Mouse (Mus musculus): Measurements from ENCODE around the gene Iqcg. TPM values are rescaled to one million over a fixed set of nuclear protein-coding genes. Genes with fewer than 3 reads are reported as not detected.

Iqcg gene
- polyA plus RNA-seq, 1 experiment from 2014 or later: 3.1 TPM

GRCm38 (mm10) chr16:33015986-33016385 is 40.0 kb downstream of the Iqcg start:
- WGBS: 93% methylated on average over 2 of the region's 2 CpGs
- ATAC-seq (ENCODE audit: insufficient number of reproducible peaks, insufficient read depth, low FRiP score, low TSS enrichment): no peak
- no peak overlapping the region for H3K4me2 ChIP-seq (replicated peaks)
- no peak overlapping the region for H3K27ac ChIP-seq
- H3K4me3 ChIP-seq: no peak overlapping the region
- H3K36me3 ChIP-seq: peaks cover 38% of the 10 kb centered on the region
- H3K27me3 ChIP-seq: no peaks in the 10 kb centered on the region
- H3K4me1 ChIP-seq: no peaks in the 10 kb centered on the region
- H3K9me3 ChIP-seq: no peaks in the 10 kb centered on the region
- no peak overlapping the region for H3K9ac ChIP-seq

- H3K9ac ChIP-seq: no peak overlapping the region
- no peaks in the 10 kb centered on the region for H3K9me3 ChIP-seq
- no peak overlapping the region for H3K4me3 ChIP-seq
- ATAC-seq (ENCODE audit: insufficient number of reproducible peaks, insufficient read depth, low FRiP score, low TSS enrichment): no peak
- peaks cover 42% of the 10 kb centered on the region for H3K36me3 ChIP-seq
- 97% methylated on average over 3 of the region's 3 CpGs for WGBS
- no peaks in the 10 kb centered on the region for H3K27me3 ChIP-seq
- H3K27ac ChIP-seq: no peak overlapping the region
- H3K4me2 ChIP-seq (replicated peaks): no peak overlapping the region
- H3K4me1 ChIP-seq: no peaks in the 10 kb centered on the region
Measured at GRCm38 (mm10) chr16:33015396-33015907, 40.6 kb downstream of the Iqcg start.

- Histone ChIP-seq H3K27me3 (no peaks in the 10 kb centered on the region), H3K4me1 (no peaks in the 10 kb centered on the region), H3K27ac (no peak overlapping the region), H3K36me3 (peaks cover 46% of the 10 kb centered on the region), H3K9ac (no peak overlapping the region), H3K4me3 (no peak overlapping the region), H3K9me3 (no peaks in the 10 kb centered on the region), H3K4me2 (replicated peaks) (no peak overlapping the region)
- WGBS: 97% methylated on average over 1 of the region's 1 CpGs
- ATAC-seq (ENCODE audit: insufficient number of reproducible peaks, insufficient read depth, low FRiP score, low TSS enrichment): no peak
Measured at GRCm38 (mm10) chr16:33014921-33015320, 41.1 kb downstream of the Iqcg start.

- Histone ChIP-seq H3K4me3 (no peak overlapping the region), H3K27ac (no peak overlapping the region), H3K27me3 (no peaks in the 10 kb centered on the region), H3K4me1 (no peaks in the 10 kb centered on the region), H3K36me3 (peaks cover 54% of the 10 kb centered on the region), H3K9ac (no peak overlapping the region), H3K4me2 (replicated peaks) (no peak overlapping the region), H3K9me3 (no peaks in the 10 kb centered on the region)
- ATAC-seq (ENCODE audit: insufficient number of reproducible peaks, insufficient read depth, low FRiP score, low TSS enrichment): no peak
- WGBS: 92% methylated on average over 5 of the region's 5 CpGs
Measured at GRCm38 (mm10) chr16:33013801-33014200, 42.2 kb downstream of the Iqcg start.

- H3K27me3 ChIP-seq: no peaks in the 10 kb centered on the region
- H3K36me3 ChIP-seq: peaks cover 71% of the 10 kb centered on the region
- ATAC-seq (ENCODE audit: insufficient number of reproducible peaks, insufficient read depth, low FRiP score, low TSS enrichment): 0 out of 2 replicates have a peak, but pooled peaks have one; percentile 15
Measured at GRCm38 (mm10) chr16:33010166-33010565, 45.9 kb downstream of the Iqcg start.

GRCm38 (mm10) chr16:33007436-33007835 is 48.6 kb downstream of the Iqcg start:
- H3K9ac ChIP-seq: no peak overlapping the region
- no peak for ATAC-seq (ENCODE audit: insufficient number of reproducible peaks, insufficient read depth, low FRiP score, low TSS enrichment)
- H3K4me2 ChIP-seq (replicated peaks): no peak overlapping the region
- no peaks in the 10 kb centered on the region for H3K27me3 ChIP-seq
- no peak overlapping the region for H3K27ac ChIP-seq
- no peak overlapping the region for H3K4me3 ChIP-seq
- H3K9me3 ChIP-seq: no peaks in the 10 kb centered on the region
- H3K36me3 ChIP-seq: peaks cover 61% of the 10 kb centered on the region
- 82% methylated on average over 7 of the region's 7 CpGs for WGBS
- no peaks in the 10 kb centered on the region for H3K4me1 ChIP-seq

More at GRCm38 (mm10) chr16:33010166-33010565, 45.9 kb downstream of the Iqcg start:
- Histone ChIP-seq H3K27ac (no peak overlapping the region), H3K9me3 (no peaks in the 10 kb centered on the region), H3K9ac (no peak overlapping the region), H3K4me1 (no peaks in the 10 kb centered on the region), H3K4me2 (replicated peaks) (no peak overlapping the region), H3K4me3 (no peak overlapping the region)
- WGBS: 86% methylated on average over 6 of the region's 6 CpGs

GRCm38 (mm10) chr16:33006888-33007287 is 49.1 kb downstream of the Iqcg start:
- H3K9ac ChIP-seq: no peak overlapping the region
- 95% methylated on average over 7 of the region's 7 CpGs for WGBS
- H3K36me3 ChIP-seq: peaks cover 56% of the 10 kb centered on the region
- H3K27ac ChIP-seq: no peak overlapping the region
- no peaks in the 10 kb centered on the region for H3K27me3 ChIP-seq
- no peak overlapping the region for H3K4me3 ChIP-seq
- no peak overlapping the region for H3K4me2 ChIP-seq (replicated peaks)
- no peaks in the 10 kb centered on the region for H3K9me3 ChIP-seq
- H3K4me1 ChIP-seq: no peaks in the 10 kb centered on the region
- ATAC-seq (ENCODE audit: insufficient number of reproducible peaks, insufficient read depth, low FRiP score, low TSS enrichment): no peak

- WGBS: 55% methylated on average over 9 of the region's 9 CpGs
- H3K27ac ChIP-seq: no peak overlapping the region
- no peaks in the 10 kb centered on the region for H3K9me3 ChIP-seq
- no peak for ATAC-seq (ENCODE audit: insufficient number of reproducible peaks, insufficient read depth, low FRiP score, low TSS enrichment)
- H3K27me3 ChIP-seq: no peaks in the 10 kb centered on the region
- no peak overlapping the region for H3K9ac ChIP-seq
- no peaks in the 10 kb centered on the region for H3K4me1 ChIP-seq
- H3K4me2 ChIP-seq (replicated peaks): no peak overlapping the region
- H3K4me3 ChIP-seq: no peak overlapping the region
- peaks cover 59% of the 10 kb centered on the region for H3K36me3 ChIP-seq
Measured at GRCm38 (mm10) chr16:33005216-33005615, 50.8 kb downstream of the Iqcg start.

- Histone ChIP-seq H3K27me3 (no peaks in the 10 kb centered on the region), H3K4me3 (no peak overlapping the region), H3K36me3 (peaks cover 53% of the 10 kb centered on the region), H3K27ac (no peak overlapping the region), H3K9me3 (no peaks in the 10 kb centered on the region), H3K4me1 (no peaks in the 10 kb centered on the region), H3K9ac (no peak overlapping the region), H3K4me2 (replicated peaks) (no peak overlapping the region)
- no peak for ATAC-seq (ENCODE audit: insufficient number of reproducible peaks, insufficient read depth, low FRiP score, low TSS enrichment)
- WGBS: 93% methylated on average over 5 of the region's 5 CpGs
Measured at GRCm38 (mm10) chr16:32992158-32992557, 63.9 kb downstream of the Iqcg start.

GRCm38 (mm10) chr16:32984631-32985030 is 71.4 kb downstream of the Iqcg start:
- H3K27me3 ChIP-seq: no peaks in the 10 kb centered on the region
- no peak overlapping the region for H3K27ac ChIP-seq
- no peak overlapping the region for H3K9ac ChIP-seq
- peaks cover 54% of the 10 kb centered on the region for H3K36me3 ChIP-seq
- no peaks in the 10 kb centered on the region for H3K4me1 ChIP-seq
- WGBS: 89% methylated on average over 2 of the region's 2 CpGs
- H3K4me2 ChIP-seq (replicated peaks): no peak overlapping the region
- no peak for ATAC-seq (ENCODE audit: insufficient number of reproducible peaks, insufficient read depth, low FRiP score, low TSS enrichment)
- no peak overlapping the region for H3K4me3 ChIP-seq
- H3K9me3 ChIP-seq: no peaks in the 10 kb centered on the region

- no peak overlapping the region for H3K4me3 ChIP-seq
- H3K36me3 ChIP-seq: peaks cover 42% of the 10 kb centered on the region
- no peak overlapping the region for H3K27ac ChIP-seq
- no peak overlapping the region for H3K9ac ChIP-seq
- ATAC-seq (ENCODE audit: insufficient number of reproducible peaks, insufficient read depth, low FRiP score, low TSS enrichment): no peak
- no peaks in the 10 kb centered on the region for H3K4me1 ChIP-seq
- WGBS: 92% methylated on average over 4 of the region's 4 CpGs
- H3K4me2 ChIP-seq (replicated peaks): no peak overlapping the region
- no peaks in the 10 kb centered on the region for H3K27me3 ChIP-seq
- no peaks in the 10 kb centered on the region for H3K9me3 ChIP-seq
Measured at GRCm38 (mm10) chr16:32981405-32981804, 74.6 kb downstream of the Iqcg start.

- H3K4me3 ChIP-seq: no peak overlapping the region
- H3K27ac ChIP-seq: no peak overlapping the region
- no peaks in the 10 kb centered on the region for H3K4me1 ChIP-seq
- H3K9me3 ChIP-seq: no peaks in the 10 kb centered on the region
- no peak overlapping the region for H3K4me2 ChIP-seq (replicated peaks)
- H3K27me3 ChIP-seq: no peaks in the 10 kb centered on the region
- H3K9ac ChIP-seq: no peak overlapping the region
- ATAC-seq (ENCODE audit: insufficient number of reproducible peaks, insufficient read depth, low FRiP score, low TSS enrichment): no peak
- H3K36me3 ChIP-seq: peaks cover 45% of the 10 kb centered on the region
- WGBS: 96% methylated on average over 1 of the region's 1 CpGs
Measured at GRCm38 (mm10) chr16:32980227-32980626, 75.8 kb downstream of the Iqcg start.

GRCm38 (mm10) chr16:32973047-32973446 is 83.0 kb downstream of the Iqcg start:
- H3K27ac ChIP-seq: no peak overlapping the region
- H3K4me1 ChIP-seq: no peaks in the 10 kb centered on the region
- H3K4me2 ChIP-seq (replicated peaks): no peak overlapping the region
- no peaks in the 10 kb centered on the region for H3K9me3 ChIP-seq
- no peak overlapping the region for H3K4me3 ChIP-seq
- WGBS: 86% methylated on average over 2 of the region's 2 CpGs
- no peaks in the 10 kb centered on the region for H3K27me3 ChIP-seq
- no peak for ATAC-seq (ENCODE audit: insufficient number of reproducible peaks, insufficient read depth, low FRiP score, low TSS enrichment)
- H3K9ac ChIP-seq: no peak overlapping the region
- H3K36me3 ChIP-seq: peaks cover 35% of the 10 kb centered on the region
